Mouse (Mus musculus): Measurements from ENCODE around the gene Ccdc39. TPM values are rescaled to one million over a fixed set of nuclear protein-coding genes. Genes with fewer than 3 reads are reported as not detected.

The Ccdc39 gene
- polyA plus RNA-seq, 1 experiment from 2014 or later, result 16.6 TPM

GRCm38 (mm10) chr3:33807151-33807550, 37.0 kb downstream of the Ccdc39 start:
- Histone ChIP-seq H3K9ac (replicated peaks; ENCODE audit: low read depth, low read length) (no peak overlapping the region), H3K4me3 (replicated peaks; ENCODE audit: low read length) (no peak overlapping the region), H3K27ac (ENCODE audit: low read length) (no peak overlapping the region), H3K4me1 (replicated peaks; ENCODE audit: control insufficient read depth, insufficient read depth, low read length) (no peaks in the 10 kb centered on the region), H3K36me3 (ENCODE audit: control insufficient read depth, insufficient read depth) (peaks cover 29% of the 10 kb centered on the region), H3K9me3 (ENCODE audit: control insufficient read depth, low read length) (no peaks in the 10 kb centered on the region), H3K4me2 (ENCODE audit: low read length) (no peak overlapping the region), H3K27me3 (replicated peaks; ENCODE audit: control insufficient read depth, insufficient read depth, low read length) (no peaks in the 10 kb centered on the region)
- no peak for ATAC-seq
- 66% methylated on average over 1 of the region's 1 CpGs for WGBS

DNA sequence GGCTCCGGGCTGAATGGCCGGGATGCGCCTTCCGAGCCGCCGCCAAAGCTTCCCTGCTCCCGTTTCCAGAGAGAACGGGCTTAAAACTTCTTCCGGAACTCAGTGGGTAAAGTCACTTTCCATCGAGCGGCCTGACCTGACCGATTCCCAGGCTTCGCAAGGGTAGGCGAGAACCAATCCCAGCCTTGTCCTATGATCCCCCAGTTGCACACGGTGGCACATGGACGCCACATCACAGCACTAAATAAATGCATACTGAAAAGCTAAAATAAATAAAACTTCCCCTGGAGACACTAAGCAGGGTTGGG, 43.6 kb downstream of the Ccdc39 start:
- under 1% methylated on average over 16 of the region's 16 CpGs for WGBS
- H3K27me3 ChIP-seq (replicated peaks; ENCODE audit: control insufficient read depth, insufficient read depth, low read length), result no peaks in the 10 kb centered on the region
- H3K9ac ChIP-seq (replicated peaks; ENCODE audit: low read depth, low read length), result peak overlapping the region; percentile 95
- peaks cover 16% of the 10 kb centered on the region for H3K4me1 ChIP-seq (replicated peaks; ENCODE audit: control insufficient read depth, insufficient read depth, low read length)
- H3K36me3 ChIP-seq (ENCODE audit: control insufficient read depth, insufficient read depth), result peaks cover 9% of the 10 kb centered on the region
- H3K27ac ChIP-seq (ENCODE audit: low read length), result peak overlapping the region; percentile 100
- H3K4me2 ChIP-seq (ENCODE audit: low read length), result peak overlapping the region; percentile 79
- peak overlapping the region; percentile 97 for H3K4me3 ChIP-seq (replicated peaks; ENCODE audit: low read length)
- no peak; the same call in 1 of the 2 replicates for ATAC-seq
- H3K9me3 ChIP-seq (ENCODE audit: control insufficient read depth, low read length), result no peaks in the 10 kb centered on the region

DNA sequence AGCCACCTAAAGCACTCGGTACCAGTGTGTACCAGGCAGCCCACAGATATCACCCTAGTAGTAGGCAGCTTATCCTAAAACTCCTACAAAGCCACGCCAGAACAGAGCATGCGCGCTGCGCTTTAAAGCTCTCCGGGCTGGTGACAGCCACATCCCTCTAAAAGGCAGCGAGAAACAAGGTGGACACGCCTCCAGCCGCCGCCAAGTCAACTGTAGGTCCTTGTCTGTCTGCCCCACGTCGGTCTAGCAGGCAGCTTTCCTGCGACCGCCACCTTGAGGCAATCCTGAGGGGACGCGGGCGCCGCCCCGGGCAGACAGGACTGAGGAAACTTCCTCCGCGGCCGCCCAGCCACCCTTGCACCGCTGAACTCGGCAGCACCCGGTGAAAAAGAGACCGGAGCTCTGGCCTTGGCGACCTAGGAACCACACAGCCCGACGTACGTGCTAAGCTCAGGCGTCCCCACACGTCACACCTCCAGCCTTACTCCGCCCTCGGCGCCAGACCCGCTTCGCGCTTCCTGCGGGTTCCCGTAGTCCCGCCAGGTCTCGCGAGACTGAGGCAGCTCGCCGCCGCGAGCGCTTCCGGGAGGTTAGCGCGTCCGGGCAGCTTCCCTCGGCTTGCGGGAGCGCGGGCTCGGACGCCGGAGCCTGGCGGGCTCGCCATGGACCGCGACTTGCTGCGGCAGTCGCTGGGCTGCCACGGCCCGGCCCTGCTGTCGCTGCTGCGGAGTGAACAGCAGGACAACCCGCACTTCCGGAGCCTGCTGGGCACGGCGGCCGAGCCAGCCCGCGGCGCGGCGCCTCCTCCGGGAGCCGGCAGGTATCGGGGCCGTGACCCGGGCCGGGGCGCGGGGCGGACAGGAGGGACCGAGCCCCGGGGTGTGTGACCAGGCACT, 44.2 kb downstream of the Ccdc39 start, which contains the start of gene Ttc14:
Gene Ttc14, plus strand, starts transcription at position 216 of the 896 bp plus-strand sequence.
- WGBS, result under 1% methylated on average over 88 of the region's 90 CpGs
- peak; percentile 99 for ATAC-seq

DNA sequence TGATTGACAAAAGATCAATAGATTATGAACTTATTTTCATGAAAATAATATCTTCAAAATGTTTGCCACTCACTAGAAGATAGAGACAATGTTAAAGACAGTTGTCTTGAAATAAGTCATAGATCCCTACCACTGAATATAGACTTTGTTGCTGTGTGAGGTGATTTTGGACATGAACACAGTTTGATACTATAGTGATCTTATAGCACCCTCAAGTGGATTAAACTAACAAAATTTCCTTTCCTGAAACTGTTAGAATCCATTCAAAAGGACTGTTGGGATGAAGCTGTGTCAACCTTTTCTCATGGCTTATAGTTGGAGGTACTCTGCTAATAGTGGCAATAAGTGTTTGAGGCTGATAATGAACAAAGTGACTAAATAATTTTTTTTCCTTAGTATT, 53.1 kb downstream of the Ccdc39 start:
- Histone ChIP-seq H3K9me3 (ENCODE audit: control insufficient read depth, low read length) (no peaks in the 10 kb centered on the region), H3K4me1 (replicated peaks; ENCODE audit: control insufficient read depth, insufficient read depth, low read length) (no peaks in the 10 kb centered on the region), H3K4me2 (ENCODE audit: low read length) (no peak overlapping the region), H3K36me3 (ENCODE audit: control insufficient read depth, insufficient read depth) (no peaks in the 10 kb centered on the region), H3K9ac (replicated peaks; ENCODE audit: low read depth, low read length) (no peak overlapping the region), H3K27ac (ENCODE audit: low read length) (no peak overlapping the region), H3K27me3 (replicated peaks; ENCODE audit: control insufficient read depth, insufficient read depth, low read length) (no peaks in the 10 kb centered on the region), H3K4me3 (replicated peaks; ENCODE audit: low read length) (no peak overlapping the region)
- peak; percentile 64; the same call in 1 of the 2 replicates for ATAC-seq

More for the DNA sequence above, 44.2 kb downstream of the Ccdc39 start, which contains the start of gene Ttc14:
- H3K4me3 ChIP-seq (replicated peaks; ENCODE audit: low read length), result peak within 1 kb of the TSS; percentile 97
- H3K9ac ChIP-seq (replicated peaks; ENCODE audit: low read depth, low read length), result peak within 1 kb of the TSS; percentile 95
- H3K27ac ChIP-seq (ENCODE audit: low read length), result peak within 1 kb of the TSS; percentile 100
- H3K4me2 ChIP-seq (ENCODE audit: low read length), result peak within 1 kb of the TSS; percentile 79
- no peaks in the 10 kb centered on the region for H3K27me3 ChIP-seq (replicated peaks; ENCODE audit: control insufficient read depth, insufficient read depth, low read length)
- H3K9me3 ChIP-seq (ENCODE audit: control insufficient read depth, low read length), result no peaks in the 10 kb centered on the region
- H3K36me3 ChIP-seq (ENCODE audit: control insufficient read depth, insufficient read depth), result peaks cover 5% of the 10 kb centered on the region; the same call in 1 of the 2 replicates
- H3K4me1 ChIP-seq (replicated peaks; ENCODE audit: control insufficient read depth, insufficient read depth, low read length), result peaks cover 16% of the 10 kb centered on the region

Other genes with a start within 250 kb of the Ccdc39 start
- gene Ttc14, start 44.5 kb downstream of the Ccdc39 start, polyA plus RNA-seq (2015; fragmentation: Nextera tagmentation; extraction: Ambion mirVana), result 73.3 and 75.6 TPM in 2 replicates
- gene Fxr1, start 175.6 kb upstream of the Ccdc39 start, polyA plus RNA-seq (2015; fragmentation: Nextera tagmentation; extraction: Ambion mirVana), result 43.6 and 47.8 TPM in 2 replicates
- 102 and 113 TPM in 2 replicates for gene Dnajc19, start 237.0 kb upstream of the Ccdc39 start, polyA plus RNA-seq (2015; fragmentation: Nextera tagmentation; extraction: Ambion mirVana)

Data from forebrain, embryonic 16.5 days (tissue).